Mouse (Mus musculus) limb, embryonic 15.5 days (tissue): ENCODE data around the gene Carns1. TPM values are rescaled to one million over a fixed set of nuclear protein-coding genes. Genes with fewer than 3 reads are reported as not detected.

Experiments used
- ATAC-seq: fragments of 200-750 bp; cut with Nextera tagmentation; 2 replicates; pipeline ENCODE4 v1.8.0; 2017; ENCODE audit warnings: low read depth, moderate TSS enrichment; ENCODE audit not compliant: insufficient number of reproducible peaks, low FRiP score, low TSS enrichment
- H3K27ac ChIP-seq: fragments of 300-500 bp; sonication (generic); 2 replicates; pipeline ENCODE4 v1.5.1; 2015; ENCODE audit warnings: moderate library complexity, mild to moderate bottlenecking, inconsistent platforms
- H3K27me3 ChIP-seq: fragments of 300-500 bp; sonication (generic); 2 replicates; pipeline ENCODE4 v1.6.1; 2015; ENCODE audit warnings: inconsistent platforms
- H3K36me3 ChIP-seq: fragments of 300-500 bp; sonication (generic); 2 replicates; pipeline ENCODE4 v1.6.1; 2015; ENCODE audit warnings: inconsistent platforms
- H3K4me1 ChIP-seq: fragments of 300-500 bp; sonication (generic); 2 replicates; pipeline ENCODE4 v1.6.1; 2015; ENCODE audit warnings: inconsistent platforms
- H3K4me2 ChIP-seq: fragments of 300-500 bp; sonication (generic); 2 replicates; pipeline ENCODE4 v1.6.1; 2015; ENCODE audit warnings: mild to moderate bottlenecking, inconsistent platforms
- H3K4me3 ChIP-seq: fragments of 300-500 bp; sonication (generic); 2 replicates; pipeline ENCODE4 v1.5.1; 2015; ENCODE audit warnings: mild to moderate bottlenecking, inconsistent platforms
- H3K9ac ChIP-seq: fragments of 300-500 bp; sonication (generic); 2 replicates; pipeline ENCODE4 v1.6.1; 2015; ENCODE audit warnings: inconsistent platforms
- H3K9me3 ChIP-seq: fragments of 300-500 bp; sonication (generic); 2 replicates; pipeline ENCODE4 v1.6.1; 2016; ENCODE audit warnings: inconsistent platforms
- WGBS: fragments of 180-500 bp; shearing (Covaris S2); methylation state at CpG from one replicate; pipeline ENCODE4 v1.1.7; 2015; 5-methylcytosine and 5-hydroxymethylcytosine counted together
- microRNA-seq: library from miRNA; unstranded; fragments of <30 nt; microRNA quantifications from one replicate; pipeline ENCODE4, GENCODE M21; 2016
- polyA plus RNA-seq: library from polyadenylated mRNA; unstranded; fragments of >200 nt; fragmentation: Nextera tagmentation; extraction: Ambion mirVana; gene quantifications from 2 replicates; pipeline ENCODE4 v1.2.1, GENCODE M21; 2015

Gene Carns1
- polyA plus RNA-seq, 1 experiment from 2014 or later: 1.8 TPM

DNA sequence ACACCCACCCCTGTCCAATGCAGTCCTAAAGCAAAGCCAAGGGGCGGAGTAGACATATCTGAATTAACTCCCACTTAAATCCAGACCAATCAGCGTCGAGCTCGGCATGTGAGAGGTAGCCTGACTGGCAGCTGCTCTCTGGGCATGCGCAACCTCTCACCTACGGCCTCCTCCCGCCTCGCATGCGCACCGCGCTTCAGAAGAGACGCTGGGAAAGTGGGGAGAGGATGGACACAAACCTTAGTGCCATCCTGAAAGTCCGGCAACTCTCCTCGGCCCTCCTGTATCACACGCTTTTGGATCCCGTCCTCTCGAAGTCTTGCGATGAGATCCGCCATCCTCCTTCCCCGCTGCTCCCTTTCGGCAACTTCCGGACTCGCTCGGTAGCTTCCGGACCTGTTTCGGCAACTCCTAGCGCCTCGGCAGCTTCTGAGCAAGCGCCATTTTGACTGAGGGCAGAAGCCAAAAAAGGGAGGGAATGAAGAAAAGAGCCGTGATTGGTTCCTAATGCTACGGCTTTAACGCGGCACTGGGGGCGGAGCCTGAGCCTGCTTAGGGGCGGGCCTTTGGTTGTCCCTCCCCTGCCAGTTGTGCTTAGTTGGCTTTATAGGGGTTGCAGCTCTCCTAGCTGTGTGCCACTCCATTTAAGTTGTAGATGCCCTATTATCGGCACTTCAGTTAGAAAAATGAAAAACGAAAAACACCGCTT, 54.0 kb downstream of the Carns1 start:
- Histone ChIP-seq H3K4me3 (peak overlapping the region; percentile 46), H3K36me3 (peaks cover 18% of the 10 kb centered on the region), H3K4me2 (peak overlapping the region; percentile 51), H3K27ac (peak overlapping the region; percentile 79), H3K4me1 (peaks cover 11% of the 10 kb centered on the region), H3K27me3 (no peaks in the 10 kb centered on the region), H3K9me3 (no peaks in the 10 kb centered on the region), H3K9ac (peak overlapping the region; percentile 44; the same call in 1 of the 2 replicates)
- peak; percentile 75 for ATAC-seq
- 3% methylated on average over 38 of the region's 38 CpGs for WGBS

GRCm38 (mm10) chr19:4120496-4120895, 54.8 kb downstream of the Carns1 start:
- WGBS: 96% methylated on average over 2 of the region's 2 CpGs
- ATAC-seq: no peak
- H3K4me1 ChIP-seq: peaks cover 11% of the 10 kb centered on the region

GRCm38 (mm10) chr19:4119716-4120487, 55.4 kb downstream of the Carns1 start:
- Histone ChIP-seq H3K9ac (no peak overlapping the region), H3K4me2 (peak overlapping the region; percentile 51), H3K9me3 (no peaks in the 10 kb centered on the region), H3K27me3 (no peaks in the 10 kb centered on the region), H3K4me3 (no peak overlapping the region), H3K27ac (no peak overlapping the region), H3K4me1 (peaks cover 11% of the 10 kb centered on the region), H3K36me3 (peaks cover 32% of the 10 kb centered on the region)
- WGBS: 91% methylated on average over 6 of the region's 6 CpGs
- ATAC-seq: no peak

More at GRCm38 (mm10) chr19:4120496-4120895, 54.8 kb downstream of the Carns1 start:
- no peak overlapping the region for H3K27ac ChIP-seq
- no peaks in the 10 kb centered on the region for H3K9me3 ChIP-seq
- H3K4me2 ChIP-seq: peak overlapping the region; percentile 51
- no peak overlapping the region for H3K9ac ChIP-seq
- H3K36me3 ChIP-seq: peaks cover 26% of the 10 kb centered on the region
- H3K27me3 ChIP-seq: no peaks in the 10 kb centered on the region
- peak overlapping the region; percentile 46 for H3K4me3 ChIP-seq

DNA sequence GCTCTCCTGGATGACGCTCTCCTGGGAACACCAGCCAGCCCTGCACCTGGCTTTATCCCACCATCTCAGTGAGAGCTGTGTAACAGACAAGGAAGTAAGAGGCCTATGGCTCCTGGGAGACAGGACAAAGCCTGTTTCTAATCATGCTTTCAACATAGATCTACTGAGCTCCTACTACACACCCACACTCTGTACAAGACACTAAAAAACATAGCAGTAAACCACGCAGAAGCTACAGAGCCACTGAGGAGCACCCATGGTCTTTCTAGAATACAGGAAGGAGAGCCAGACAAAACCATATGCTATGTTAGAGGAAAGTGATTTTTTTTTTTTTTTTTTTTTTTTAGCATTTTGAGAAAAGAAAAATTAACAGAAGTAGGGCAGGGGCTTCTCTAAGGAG, 56.9 kb downstream of the Carns1 start:
- peaks cover 47% of the 10 kb centered on the region for H3K36me3 ChIP-seq
- no peaks in the 10 kb centered on the region for H3K27me3 ChIP-seq
- peaks cover 25% of the 10 kb centered on the region for H3K4me1 ChIP-seq
- no peak for ATAC-seq
- no peak overlapping the region for H3K4me3 ChIP-seq
- H3K27ac ChIP-seq: no peak overlapping the region
- no peak overlapping the region for H3K9ac ChIP-seq
- H3K9me3 ChIP-seq: no peaks in the 10 kb centered on the region
- H3K4me2 ChIP-seq: no peak overlapping the region
- 86% methylated on average over 2 of the region's 2 CpGs for WGBS

GRCm38 (mm10) chr19:4117006-4117405, 58.3 kb downstream of the Carns1 start:
- H3K36me3 ChIP-seq: peaks cover 60% of the 10 kb centered on the region
- no peak overlapping the region for H3K9ac ChIP-seq
- peaks cover 29% of the 10 kb centered on the region for H3K4me1 ChIP-seq
- no peaks in the 10 kb centered on the region for H3K27me3 ChIP-seq
- no peak overlapping the region for H3K4me2 ChIP-seq
- H3K9me3 ChIP-seq: no peaks in the 10 kb centered on the region
- H3K27ac ChIP-seq: no peak overlapping the region
- ATAC-seq: no peak
- 97% methylated on average over 7 of the region's 7 CpGs for WGBS
- no peak overlapping the region for H3K4me3 ChIP-seq

GRCm38 (mm10) chr19:4115816-4116215, 59.5 kb downstream of the Carns1 start:
- H3K9me3 ChIP-seq: no peaks in the 10 kb centered on the region
- H3K4me3 ChIP-seq: no peak overlapping the region
- no peak for ATAC-seq
- 84% methylated on average over 11 of the region's 11 CpGs for WGBS
- no peak overlapping the region for H3K4me2 ChIP-seq
- no peaks in the 10 kb centered on the region for H3K27me3 ChIP-seq
- H3K9ac ChIP-seq: no peak overlapping the region
- H3K36me3 ChIP-seq: peaks cover 67% of the 10 kb centered on the region
- H3K27ac ChIP-seq: no peak overlapping the region
- peaks cover 26% of the 10 kb centered on the region for H3K4me1 ChIP-seq

GRCm38 (mm10) chr19:4115144-4115543, 60.1 kb downstream of the Carns1 start:
- no peak overlapping the region for H3K4me2 ChIP-seq
- WGBS: 94% methylated on average over 10 of the region's 10 CpGs
- peaks cover 20% of the 10 kb centered on the region for H3K4me1 ChIP-seq
- H3K9ac ChIP-seq: no peak overlapping the region
- no peak overlapping the region for H3K27ac ChIP-seq
- H3K4me3 ChIP-seq: no peak overlapping the region
- H3K27me3 ChIP-seq: no peaks in the 10 kb centered on the region
- H3K9me3 ChIP-seq: no peaks in the 10 kb centered on the region
- no peak for ATAC-seq
- H3K36me3 ChIP-seq: peaks cover 67% of the 10 kb centered on the region

DNA sequence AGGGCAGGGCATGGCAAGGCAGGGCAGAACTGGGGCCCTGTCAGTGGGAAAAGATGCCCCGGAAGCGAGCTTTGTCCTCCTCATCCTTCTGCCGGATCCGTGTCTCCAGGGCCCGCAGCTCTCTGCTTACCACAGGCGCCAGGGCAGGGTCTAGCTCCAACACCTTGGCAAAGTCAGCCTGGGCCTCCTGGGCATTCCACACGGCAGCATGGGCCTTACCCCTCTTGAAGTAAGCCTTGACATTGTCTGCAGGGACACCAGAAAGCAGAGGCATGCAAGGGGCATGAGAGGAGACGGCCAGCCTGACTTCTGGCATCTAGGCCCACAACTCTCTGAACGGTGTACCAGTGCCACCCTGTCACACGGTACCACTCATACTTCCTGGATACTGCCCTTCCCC, 60.7 kb downstream of the Carns1 start:
- H3K9ac ChIP-seq: no peak overlapping the region
- 89% methylated on average over 10 of the region's 10 CpGs for WGBS
- H3K9me3 ChIP-seq: no peaks in the 10 kb centered on the region
- no peak overlapping the region for H3K4me3 ChIP-seq
- H3K27me3 ChIP-seq: no peaks in the 10 kb centered on the region
- H3K36me3 ChIP-seq: peaks cover 67% of the 10 kb centered on the region
- no peak for ATAC-seq
- H3K4me1 ChIP-seq: peaks cover 18% of the 10 kb centered on the region
- H3K4me2 ChIP-seq: no peak overlapping the region
- no peak overlapping the region; the same call in 1 of the 2 replicates for H3K27ac ChIP-seq

Small RNAs within 50 kb of the gene (microRNA-seq; reads per million reads assigned to microRNA genes)
- not detected for gene Gm26115

Other genes with a start within 250 kb of the Carns1 start
- gene Aldh3b1, start 245.7 kb downstream of the Carns1 start, polyA plus RNA-seq: 2.7 and 4.2 TPM in 2 replicates
- 26.1 and 30.5 TPM in 2 replicates for gene Unc93b1, start 240.3 kb downstream of the Carns1 start, polyA plus RNA-seq
- 3.7 and 6.7 TPM in 2 replicates for gene Aldh3b3, start 216.8 kb downstream of the Carns1 start, polyA plus RNA-seq
- gene Aldh3b2, start 203.2 kb downstream of the Carns1 start, polyA plus RNA-seq: 35.9 and 37.2 TPM in 2 replicates
- 5.9 and 7.5 TPM in 2 replicates for gene Acy3, start 188.9 kb downstream of the Carns1 start, polyA plus RNA-seq
- not detected in 2 replicates for gene Tbx10, start 182.7 kb downstream of the Carns1 start, polyA plus RNA-seq
- gene Nudt8, start 174.9 kb downstream of the Carns1 start, polyA plus RNA-seq: 31.5 and 33.4 TPM in 2 replicates
- gene Gm49405, start 174.9 kb downstream of the Carns1 start, polyA plus RNA-seq: 3.3 and 3.5 TPM in 2 replicates
- gene Doc2g, start 172.2 kb downstream of the Carns1 start, polyA plus RNA-seq: 3.8 and 4.4 TPM in 2 replicates
- gene Ndufv1, start 162.7 kb downstream of the Carns1 start, polyA plus RNA-seq: 193 and 209 TPM in 2 replicates
- 488 and 537 TPM in 2 replicates for gene Gstp1, start 137.5 kb downstream of the Carns1 start, polyA plus RNA-seq
- 1.4 and 2.3 TPM in 2 replicates for gene Gstp2, start 129.5 kb downstream of the Carns1 start, polyA plus RNA-seq
- gene Gstp3, start 115.9 kb downstream of the Carns1 start, polyA plus RNA-seq: 0.46 and 0.65 TPM in 2 replicates
- not detected in 2 replicates for gene Cabp2, start 93.9 kb downstream of the Carns1 start, polyA plus RNA-seq
- 82.7 and 85.6 TPM in 2 replicates for gene Cdk2ap2, start 78.3 kb downstream of the Carns1 start, polyA plus RNA-seq
- gene Pitpnm1, start 75.5 kb downstream of the Carns1 start, polyA plus RNA-seq: 5.6 and 6.2 TPM in 2 replicates
- gene Aip, start 49.6 kb downstream of the Carns1 start, polyA plus RNA-seq: 95.5 and 97.7 TPM in 2 replicates
- gene Gpr152, start 35.7 kb downstream of the Carns1 start, polyA plus RNA-seq: not detected in 2 replicates
- 0.05 and 0.06 TPM in 2 replicates for gene Cabp4, start 31.4 kb downstream of the Carns1 start, polyA plus RNA-seq
- 169 and 170 TPM in 2 replicates for gene Coro1b, start 26.9 kb downstream of the Carns1 start, polyA plus RNA-seq
- 7.4 and 9.5 TPM in 2 replicates for gene Ptprcap, start 21.9 kb downstream of the Carns1 start, polyA plus RNA-seq
- gene Rps6kb2, start 12.1 kb downstream of the Carns1 start, polyA plus RNA-seq: 68.8 and 79.3 TPM in 2 replicates
- 3.9 and 4.5 TPM in 2 replicates for gene Tbc1d10c, start 15.8 kb upstream of the Carns1 start, polyA plus RNA-seq
- gene Ppp1ca, start 16.6 kb upstream of the Carns1 start, polyA plus RNA-seq: 759 and 834 TPM in 2 replicates
- gene Rad9a, start 26.2 kb upstream of the Carns1 start, polyA plus RNA-seq: 31.6 and 33.5 TPM in 2 replicates
- gene Clcf1, start 38.8 kb upstream of the Carns1 start, polyA plus RNA-seq: 8.1 and 8.4 TPM in 2 replicates
- not detected in 2 replicates for gene AC109138.7, start 38.9 kb upstream of the Carns1 start, polyA plus RNA-seq
- gene Pold4, start 56.4 kb upstream of the Carns1 start, polyA plus RNA-seq: 27.7 and 35.9 TPM in 2 replicates
- gene Ssh3, start 93.7 kb upstream of the Carns1 start, polyA plus RNA-seq: 29.4 and 32.7 TPM in 2 replicates
- gene Ankrd13d, start 107.7 kb upstream of the Carns1 start, polyA plus RNA-seq: 11.8 TPM in 2 replicates
- gene Grk2, start 130.7 kb upstream of the Carns1 start, polyA plus RNA-seq: 18.5 and 20.5 TPM in 2 replicates
- gene Kdm2a, start 222.8 kb upstream of the Carns1 start, polyA plus RNA-seq: 40.9 and 41.2 TPM in 2 replicates